ENCODE assay signal across 8 mouse cellular contexts in the genomic region with DNA sequence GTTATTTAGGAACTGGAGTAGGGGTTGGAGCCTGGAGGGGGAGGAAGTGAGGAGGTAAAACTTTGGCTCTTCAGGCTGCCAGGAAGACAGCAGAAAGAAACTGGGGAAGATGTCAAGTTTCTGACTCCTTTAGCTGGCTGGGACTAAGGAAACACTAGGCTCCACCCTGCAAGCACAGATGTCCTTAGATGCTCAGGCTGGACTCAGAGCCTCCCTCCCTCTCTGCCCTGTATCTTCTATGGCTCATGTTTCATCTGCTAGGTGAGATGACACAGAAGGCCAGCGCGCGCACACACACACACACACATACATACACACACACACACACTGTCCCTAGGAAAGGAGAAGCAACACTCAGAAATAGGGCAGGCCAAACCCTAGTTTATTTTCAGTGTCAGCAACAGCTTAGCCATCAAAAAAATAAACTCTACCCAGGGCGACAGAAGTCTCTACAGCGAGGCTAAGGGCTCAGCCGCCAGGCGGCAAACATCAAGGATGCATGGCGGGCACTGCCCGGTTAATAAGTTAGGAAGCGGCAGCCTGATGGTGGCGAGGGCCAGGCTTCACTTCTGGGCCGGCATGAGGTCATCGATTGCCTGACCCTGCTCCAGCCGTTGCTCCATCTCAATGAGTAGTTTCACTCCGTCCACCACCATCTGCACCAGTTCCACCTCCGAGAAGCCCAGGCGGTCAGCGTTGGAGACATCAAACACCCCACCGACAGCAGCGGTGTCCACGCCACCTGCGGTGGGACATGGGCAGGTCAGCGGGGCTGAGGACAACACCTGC. TPM values are rescaled to one million over a fixed set of nuclear protein-coding genes. Genes with fewer than 3 reads are reported as not detected.
A peak's percentile ranks its signal among the peaks of the same experiment; 100 is the strongest.
DNase-seq lines count a peak whose midpoint lies in the region; ATAC-seq and TF ChIP-seq lines count a peak whose summit lies in the region.

No protein-coding gene starts in this region.

- H3K4me1 ChIP-seq in bone marrow macrophage, adult 2 months (ENCODE audit: control insufficient read depth, insufficient read depth, low read length) = peaks cover 33% of the 10 kb centered on the region
- peaks cover 14% of the 10 kb centered on the region for H3K4me1 ChIP-seq in heart, adult 2 months (ENCODE audit: control insufficient read depth, insufficient read depth, low read length)
- peaks cover 37% of the 10 kb centered on the region for H3K4me1 ChIP-seq in midbrain, embryonic 15.5 days

- no peaks in the 10 kb centered on the region for H3K27me3 ChIP-seq in heart, adult 2 months (ENCODE audit: control insufficient read depth, insufficient read depth, low read length)
- no peaks in the 10 kb centered on the region for H3K27me3 ChIP-seq in midbrain, embryonic 15.5 days (replicated peaks)

- H3K4me2 ChIP-seq in midbrain, embryonic 15.5 days = peak overlapping the region; percentile 74

- intact Hi-C loops in heart, adult 2 months (cut with DNase I) = loop anchor here (1.0 to 2.0 kb wide), 3 partner anchors 27 to 278 kb away; no protein-coding TSS in a partner anchor

- H3K27ac ChIP-seq in bone marrow macrophage, adult 2 months (ENCODE audit: insufficient read depth, low read depth, low read length) = peak overlapping the region; percentile 92
- peak overlapping the region; percentile 99 for H3K27ac ChIP-seq in heart, adult 2 months
- peak overlapping the region; percentile 81 for H3K27ac ChIP-seq in midbrain, embryonic 15.5 days

- no peak overlapping the region for H3K9ac ChIP-seq in heart, adult 2 months (ENCODE audit: low read depth, low read length)
- H3K9ac ChIP-seq in midbrain, embryonic 15.5 days = peak overlapping the region; percentile 22

- no peak for ATAC-seq in midbrain, embryonic 15.5 days (replicated peaks)

- H3K4me3 ChIP-seq in bone marrow macrophage, adult 2 months (ENCODE audit: insufficient read depth, low read length) = peak overlapping the region; percentile 89
- H3K4me3 ChIP-seq in heart, adult 2 months = no peak overlapping the region
- H3K4me3 ChIP-seq in midbrain, embryonic 15.5 days = peak overlapping the region; percentile 84

- peak; percentile 65 for DNase-seq in gastrocnemius, adult 18-20 months (ENCODE audit: low spot score)
- no peak for DNase-seq in gastrocnemius, adult 8-10 months (ENCODE audit: low spot score in 2 of 2)
- DNase-seq in heart, adult 2 months = peak; percentile 63 to 72
- peak; percentile 34 to 65 for DNase-seq in kidney, postnatal 25 days
- DNase-seq in thymus, postnatal 10 days (ENCODE audit: low spot score in 2 of 2) = no peak
- DNase-seq in adrenal gland, postnatal 14 days = no peak

- H3K9me3 ChIP-seq in midbrain, embryonic 15.5 days = no peaks in the 10 kb centered on the region

- H3K36me3 ChIP-seq in heart, adult 2 months (ENCODE audit: control insufficient read depth, insufficient read depth, low read length) = no peaks in the 10 kb centered on the region
- 0 out of 2 replicates have a peak, but pooled peaks cover 5% of the 10 kb centered on the region for H3K36me3 ChIP-seq in midbrain, embryonic 15.5 days (replicated peaks)

- 63% methylated on average over 23 of the region's 23 CpGs for WGBS in heart, adult 2 months
- 45% methylated on average over 23 of the region's 23 CpGs for WGBS in midbrain, embryonic 15.5 days

- 0 out of 2 replicates have a peak, but pooled peaks have one; percentile 61 for TF ChIP-seq EP300 in heart, adult 2 months (IDR thresholded peaks at IDR 0.05; ENCODE audit: insufficient read depth, low read depth, low read length)

- no peak for TF ChIP-seq POLR2A in bone marrow macrophage, adult 2 months (IDR thresholded peaks at IDR 0.05; ENCODE audit: borderline replicate concordance, low read depth, low read length)
- TF ChIP-seq POLR2A in heart, adult 2 months (IDR thresholded peaks at IDR 0.05; ENCODE audit: insufficient read depth, low read depth, low read length) = no peak

- H3K79me2 ChIP-seq in heart, adult 2 months (replicated peaks; ENCODE audit: control insufficient read depth, insufficient read depth, low read length) = no peaks in the 10 kb centered on the region

- TF ChIP-seq CTCF in bone marrow macrophage, adult 2 months (IDR thresholded peaks at IDR 0.05; ENCODE audit: low read depth, low read length) = no peak
- TF ChIP-seq CTCF in heart, adult 2 months (IDR thresholded peaks at IDR 0.05) = no peak

RNA-seq across cellular contexts. Expression of a gene that starts 2.9 kb away (rescaled TPM):
- 10 to 100 TPM in 1 of 2 experiments, 1 to 10 TPM in 1; 5.9 to 12.2 TPM for total RNA-seq in gastrocnemius, adult 18-20 months (2021)
- total RNA-seq in gastrocnemius, adult 8-10 months (2022) = 1 to 10 TPM; 2.8 to 8.5 (median 5.7) TPM
- 388 and 396 TPM in 2 replicates for polyA plus RNA-seq in bone marrow macrophage, adult 2 months (2012; ENCODE audit: insufficient read depth, insufficient read length, missing spikeins)
- total RNA-seq in heart, adult 2 months (2021) = 10 to 100 TPM; 65.3 to 81.4 TPM
- polyA plus RNA-seq in heart, adult 2 months (2012; rRNA removed) = 115 and 120 TPM in 2 replicates
- polyA plus RNA-seq in midbrain, embryonic 15.5 days (2015; fragmentation: Nextera tagmentation; extraction: Ambion mirVana) = 1,376 and 1,480 TPM in 2 replicates
- 62.6 and 83.5 TPM in 2 replicates for total RNA-seq in adrenal gland, postnatal 14 days (2021)

RNA-seq across cellular contexts. Expression of a gene that starts 8.7 kb away (rescaled TPM):
- total RNA-seq in gastrocnemius, adult 18-20 months (2021) = 1 to 10 TPM; 2.4 to 3.9 TPM
- total RNA-seq in gastrocnemius, adult 8-10 months (2022) = 1 to 10 TPM; 2.1 to 2.7 (median 2.5) TPM
- polyA plus RNA-seq in bone marrow macrophage, adult 2 months (2012; ENCODE audit: insufficient read depth, insufficient read length, missing spikeins) = 1.2 and 2.4 TPM in 2 replicates
- 1 to 10 TPM; 4.5 to 5.4 TPM for total RNA-seq in heart, adult 2 months (2021)
- polyA plus RNA-seq in heart, adult 2 months (2012; rRNA removed) = 7.6 and 11.8 TPM in 2 replicates
- polyA plus RNA-seq in midbrain, embryonic 15.5 days (2015; fragmentation: Nextera tagmentation; extraction: Ambion mirVana) = 10.4 and 11.9 TPM in 2 replicates
- 14.2 and 15.5 TPM in 2 replicates for total RNA-seq in adrenal gland, postnatal 14 days (2021)

RNA-seq across cellular contexts. Expression of a gene that starts 43.9 kb away (rescaled TPM):
- 10 to 100 TPM; 16.0 to 16.9 TPM for total RNA-seq in gastrocnemius, adult 18-20 months (2021)
- 10 to 100 TPM; 11.4 to 19.6 (median 16.3) TPM for total RNA-seq in gastrocnemius, adult 8-10 months (2022)
- polyA plus RNA-seq in bone marrow macrophage, adult 2 months (2012; ENCODE audit: insufficient read depth, insufficient read length, missing spikeins) = 15.1 and 18.1 TPM in 2 replicates
- total RNA-seq in heart, adult 2 months (2021) = 10 to 100 TPM; 18.8 to 22.8 TPM
- polyA plus RNA-seq in heart, adult 2 months (2012; rRNA removed) = 9.8 and 15.9 TPM in 2 replicates
- 71.7 and 73.1 TPM in 2 replicates for polyA plus RNA-seq in midbrain, embryonic 15.5 days (2015; fragmentation: Nextera tagmentation; extraction: Ambion mirVana)
- 32.5 and 34.6 TPM in 2 replicates for total RNA-seq in adrenal gland, postnatal 14 days (2021)

RNA-seq across cellular contexts. Expression of a gene that starts 43.9 kb away (rescaled TPM):
- 10 to 100 TPM; 40.5 to 43.5 TPM for total RNA-seq in gastrocnemius, adult 18-20 months (2021)
- total RNA-seq in gastrocnemius, adult 8-10 months (2022) = 10 to 100 TPM; 36.2 to 40.8 (median 38.9) TPM
- polyA plus RNA-seq in bone marrow macrophage, adult 2 months (2012; ENCODE audit: insufficient read depth, insufficient read length, missing spikeins) = 34.5 and 38.7 TPM in 2 replicates
- 10 to 100 TPM; 32.0 to 36.3 TPM for total RNA-seq in heart, adult 2 months (2021)
- 31.4 and 31.7 TPM in 2 replicates for polyA plus RNA-seq in heart, adult 2 months (2012; rRNA removed)
- polyA plus RNA-seq in midbrain, embryonic 15.5 days (2015; fragmentation: Nextera tagmentation; extraction: Ambion mirVana) = 51.9 and 55.3 TPM in 2 replicates
- 72.5 and 73.3 TPM in 2 replicates for total RNA-seq in adrenal gland, postnatal 14 days (2021)

Comparison
In these comparisons a context has a peak if more than half of its experiments do, and no peak if none do; other contexts are left out.
1. DNase-seq: peak in gastrocnemius, adult 18-20 months (single experiment), heart, adult 2 months (2 of 2) and kidney, postnatal 25 days (2 of 2); none in gastrocnemius, adult 8-10 months (0 of 2), thymus, postnatal 10 days (0 of 2) and adrenal gland, postnatal 14 days (single experiment).
2. Peak in every context shown above with its lines, with median percentiles within 50 percentile points of each other: H3K27ac ChIP-seq.